Mouse (Mus musculus) heart, embryonic 16.5 days (tissue): ENCODE measurements around the gene Ripply2. TPM values are rescaled to one million over a fixed set of nuclear protein-coding genes. Genes with fewer than 3 reads are reported as not detected.

Experiments used
- ATAC-seq: fragments of 200-750 bp; cut with Nextera tagmentation; replicated peaks from 2 replicates; pipeline ENCODE4 v1.8.0; 2017; ENCODE audit warnings: moderate number of reproducible peaks; ENCODE audit not compliant: insufficient read depth, low FRiP score; ENCODE audit errors: extremely low read depth
- H3K27ac ChIP-seq: fragments of 300-500 bp; sonication (generic); 2 replicates; pipeline ENCODE4 v1.5.1; 2014; ENCODE audit warnings: mild to moderate bottlenecking, low read length, control low read depth, moderate library complexity
- H3K27me3 ChIP-seq: fragments of 300-500 bp; sonication (generic); 2 replicates; pipeline ENCODE4 v1.6.1; 2014; ENCODE audit warnings: low read length, mixed read lengths; ENCODE audit not compliant: control insufficient read depth, insufficient read depth
- H3K36me3 ChIP-seq: fragments of 300-500 bp; sonication (generic); 2 replicates; pipeline ENCODE4 v1.6.1; 2014; ENCODE audit not compliant: control insufficient read depth, insufficient read depth
- H3K4me1 ChIP-seq: fragments of 300-500 bp; sonication (generic); 2 replicates; pipeline ENCODE4 v1.6.1; 2014; ENCODE audit warnings: low read length, mixed read lengths; ENCODE audit not compliant: control insufficient read depth, insufficient read depth
- H3K4me2 ChIP-seq: fragments of 300-500 bp; sonication (generic); 2 replicates; pipeline ENCODE4 v1.6.1; 2014; ENCODE audit warnings: low read depth, mild to moderate bottlenecking, control low read depth, low read length
- H3K4me3 ChIP-seq: fragments of 300-500 bp; sonication (generic); 2 replicates; pipeline ENCODE4 v1.5.1; 2014; ENCODE audit warnings: mild to moderate bottlenecking, control low read depth, low read length
- H3K9ac ChIP-seq: fragments of 300-500 bp; sonication (generic); 2 replicates; pipeline ENCODE4 v1.6.1; 2014; ENCODE audit warnings: low read length, control low read depth
- H3K9me3 ChIP-seq: fragments of 300-500 bp; sonication (generic); replicated peaks from 2 replicates; pipeline ENCODE4 v1.6.1; 2016; ENCODE audit warnings: low read length; ENCODE audit not compliant: control insufficient read depth
- WGBS: fragments of 180-500 bp; shearing (Covaris S2); extraction: QIAGEN DNeasy Blood & Tissue Kit; methylation state at CpG from one replicate; pipeline ENCODE4 v1.1.7; 2014; 5-methylcytosine and 5-hydroxymethylcytosine counted together
- polyA plus RNA-seq: library from polyadenylated mRNA; unstranded; fragments of >200 nt; fragmentation: Nextera tagmentation; extraction: Ambion mirVana; gene quantifications from 2 replicates; pipeline ENCODE4 v1.2.1, GENCODE M21; 2015

The Ripply2 gene
- polyA plus RNA-seq, 1 experiment from 2014 or later: 1.1 TPM

DNA sequence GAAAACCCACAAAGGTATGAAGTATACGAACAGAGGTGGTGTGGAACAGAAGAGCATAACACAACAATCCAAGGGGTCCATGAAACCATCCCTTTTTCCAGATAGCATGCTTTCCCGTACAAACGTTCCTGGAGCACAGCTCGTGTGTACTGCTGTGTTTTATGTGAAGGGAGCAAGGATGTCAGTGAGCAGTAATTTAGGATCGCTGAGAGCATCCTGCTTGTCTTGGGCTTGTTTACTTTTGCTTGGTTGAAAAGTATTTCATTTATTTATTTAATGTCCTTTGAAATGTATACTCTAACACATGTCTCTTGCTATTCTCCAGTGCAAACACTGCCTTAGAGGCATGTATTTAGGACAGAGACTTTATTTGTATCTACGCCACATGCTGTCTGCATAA, 30.2 kb upstream of the Ripply2 start:
- ATAC-seq: no peak
- Histone ChIP-seq H3K27ac (no peak overlapping the region), H3K4me3 (no peak overlapping the region), H3K4me2 (no peak overlapping the region), H3K9me3 (no peaks in the 10 kb centered on the region), H3K27me3 (0 out of 2 replicates have a peak, but pooled peaks cover 2% of the 10 kb centered on the region), H3K9ac (no peak overlapping the region), H3K36me3 (no peaks in the 10 kb centered on the region), H3K4me1 (no peaks in the 10 kb centered on the region)
- 62% methylated on average over 6 of the region's 6 CpGs for whole genome bisulfite sequencing

DNA sequence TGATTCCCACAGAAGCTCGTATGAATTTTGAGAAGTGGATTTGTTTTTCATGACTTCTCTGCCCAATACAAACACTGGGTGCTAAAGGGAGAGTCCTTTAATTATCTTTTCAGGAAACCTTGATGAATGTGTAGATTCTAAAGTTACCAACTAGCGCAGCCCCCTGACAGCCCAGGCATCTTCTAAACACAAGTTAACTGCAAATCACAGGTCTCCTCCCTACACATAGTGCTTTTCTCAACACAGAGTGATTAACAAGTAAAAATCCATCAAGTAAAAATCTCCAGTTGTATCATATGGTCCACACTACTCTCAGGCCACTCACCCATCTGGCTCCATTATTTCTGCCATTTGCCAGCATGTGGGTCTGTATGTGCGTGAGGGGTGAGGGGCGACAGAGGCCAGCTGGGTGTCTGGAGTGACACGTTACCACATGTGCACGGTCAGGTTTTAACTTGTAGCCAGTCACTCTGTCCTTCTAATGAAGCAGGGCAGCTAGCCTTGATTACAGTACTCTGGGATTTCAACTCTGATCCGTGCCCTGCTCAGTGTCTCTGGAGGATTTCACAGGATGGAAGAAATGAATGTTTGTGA, 28.5 kb upstream of the Ripply2 start:
- peaks cover 2% of the 10 kb centered on the region for H3K4me1 ChIP-seq
- no peaks in the 10 kb centered on the region for H3K9me3 ChIP-seq
- H3K27ac ChIP-seq: no peak overlapping the region
- H3K4me2 ChIP-seq: no peak overlapping the region
- H3K4me3 ChIP-seq: no peak overlapping the region
- no peak overlapping the region for H3K9ac ChIP-seq
- no peak for ATAC-seq
- WGBS: 52% methylated on average over 7 of the region's 7 CpGs
- no peaks in the 10 kb centered on the region for H3K36me3 ChIP-seq
- 0 out of 2 replicates have a peak, but pooled peaks cover 2% of the 10 kb centered on the region for H3K27me3 ChIP-seq

DNA sequence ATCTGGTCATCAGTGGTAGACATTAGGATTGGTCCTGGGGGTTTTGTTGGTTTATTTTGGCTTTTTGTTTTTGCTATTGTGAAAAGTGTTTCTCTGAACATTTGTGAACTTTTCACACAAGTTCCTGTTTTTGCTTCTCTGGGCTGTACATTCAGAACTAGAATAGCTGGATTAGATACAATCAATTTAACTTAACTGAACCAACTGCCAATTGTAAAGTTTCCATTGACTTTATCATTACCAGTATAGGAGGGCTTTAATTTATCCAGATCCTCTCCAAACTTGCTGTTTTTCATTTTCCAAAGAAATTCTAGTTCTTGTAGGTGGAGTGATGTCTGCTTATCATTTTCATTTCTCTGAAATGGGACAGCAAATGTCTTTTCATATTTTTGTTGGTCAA, 25.5 kb upstream of the Ripply2 start:
- Histone ChIP-seq H3K36me3 (no peaks in the 10 kb centered on the region), H3K9ac (no peak overlapping the region), H3K27me3 (0 out of 2 replicates have a peak, but pooled peaks cover under 1% of the 10 kb centered on the region), H3K4me1 (peaks cover 4% of the 10 kb centered on the region), H3K27ac (no peak overlapping the region), H3K4me3 (no peak overlapping the region), H3K9me3 (no peaks in the 10 kb centered on the region), H3K4me2 (no peak overlapping the region)
- no peak for ATAC-seq

DNA sequence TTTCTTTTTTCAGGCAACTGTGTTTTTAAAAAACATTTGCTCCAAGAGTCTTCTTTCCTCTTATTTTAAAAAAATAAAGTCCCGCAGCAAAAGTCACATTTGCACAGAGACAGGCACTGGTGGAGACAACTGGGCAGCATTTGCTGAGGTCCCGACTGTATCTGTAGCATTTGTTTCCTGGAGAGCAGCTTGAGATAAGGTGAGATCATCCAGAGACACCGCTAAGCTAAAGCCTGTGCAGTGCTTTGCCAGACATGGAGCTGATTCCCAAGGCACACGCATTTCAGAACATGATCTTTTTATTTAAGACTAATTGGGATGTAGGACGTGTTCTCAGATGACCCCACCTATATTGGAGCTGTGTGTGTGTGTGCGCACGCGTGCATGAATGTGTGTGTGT, 23.6 kb upstream of the Ripply2 start:
- H3K4me3 ChIP-seq: no peak overlapping the region

DNA sequence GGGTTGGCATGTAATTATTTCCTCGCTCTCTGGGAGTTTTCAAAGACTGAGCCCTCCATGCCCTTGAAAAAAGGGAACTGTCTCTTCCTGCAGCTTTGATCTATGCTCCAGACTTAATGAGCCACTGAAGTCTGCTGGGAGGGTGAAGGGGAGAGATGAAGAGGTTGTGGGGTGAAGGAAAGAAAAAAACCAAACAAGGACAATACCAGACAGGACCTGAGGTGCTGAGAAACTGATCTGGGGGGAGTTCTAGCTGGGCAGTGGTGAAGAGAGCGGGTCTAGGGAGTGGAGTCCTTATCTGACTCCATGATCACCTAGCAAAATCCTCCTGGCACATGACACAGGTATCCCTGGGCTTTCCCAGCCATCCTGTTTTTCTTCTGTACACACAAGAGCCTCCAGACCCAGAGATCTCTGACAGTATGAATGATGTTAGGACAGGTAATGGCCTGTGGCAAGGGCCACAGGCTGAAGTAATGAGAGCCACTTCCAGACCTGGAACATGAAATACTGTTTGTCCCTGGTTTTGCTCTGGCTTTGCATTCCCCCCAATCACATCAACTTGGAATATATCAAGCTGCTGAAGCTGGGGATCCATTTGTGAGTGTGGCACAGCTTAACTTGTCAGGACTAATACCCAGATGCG, 18.2 kb upstream of the Ripply2 start:
- Histone ChIP-seq H3K36me3 (no peaks in the 10 kb centered on the region), H3K4me2 (no peak overlapping the region), H3K4me3 (no peak overlapping the region), H3K27me3 (no peaks in the 10 kb centered on the region), H3K9ac (no peak overlapping the region), H3K9me3 (no peaks in the 10 kb centered on the region), H3K4me1 (no peaks in the 10 kb centered on the region), H3K27ac (no peak overlapping the region)
- no peak for ATAC-seq
- 69% methylated on average over 3 of the region's 3 CpGs for WGBS

More for the DNA sequence above, 23.6 kb upstream of the Ripply2 start:
- Histone ChIP-seq H3K9me3 (no peaks in the 10 kb centered on the region), H3K27ac (no peak overlapping the region), H3K27me3 (no peaks in the 10 kb centered on the region), H3K9ac (no peak overlapping the region), H3K36me3 (no peaks in the 10 kb centered on the region), H3K4me2 (no peak overlapping the region), H3K4me1 (peaks cover 4% of the 10 kb centered on the region)
- WGBS: 42% methylated on average over 8 of the region's 8 CpGs
- ATAC-seq: no peak

DNA sequence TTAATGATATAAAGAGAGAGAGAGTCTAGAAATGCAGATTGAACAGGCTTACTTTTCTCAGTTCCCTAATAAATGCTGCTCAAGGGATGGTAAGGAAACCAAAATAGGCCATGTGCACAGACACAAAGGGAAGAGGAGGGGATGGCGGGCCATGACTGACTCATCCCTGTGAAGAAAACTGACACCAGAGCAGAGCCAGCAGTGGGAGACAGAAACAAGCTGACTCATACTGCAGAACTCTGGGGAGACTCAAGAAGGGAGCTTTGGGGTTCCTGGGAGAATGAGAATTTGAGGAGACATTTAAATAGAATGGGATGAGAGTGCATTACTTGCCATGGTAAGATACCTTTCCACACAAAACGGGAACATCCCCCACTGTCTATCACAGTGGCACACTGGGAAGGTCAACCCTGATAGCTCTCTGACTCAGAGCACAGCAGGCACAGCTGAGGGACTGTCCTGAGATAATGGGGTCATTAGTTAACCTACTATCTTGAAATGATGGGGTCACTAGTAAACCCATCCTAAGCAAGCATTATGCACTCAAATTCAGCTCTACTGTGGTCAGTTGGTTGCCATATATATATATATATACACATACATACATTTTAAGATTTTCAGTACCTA, 15.3 kb upstream of the Ripply2 start:
- H3K27ac ChIP-seq: no peak overlapping the region
- H3K9me3 ChIP-seq: no peaks in the 10 kb centered on the region
- no peak overlapping the region for H3K9ac ChIP-seq
- no peaks in the 10 kb centered on the region for H3K27me3 ChIP-seq
- no peak overlapping the region for H3K4me3 ChIP-seq
- H3K4me2 ChIP-seq: no peak overlapping the region
- ATAC-seq: no peak
- H3K36me3 ChIP-seq: no peaks in the 10 kb centered on the region
- H3K4me1 ChIP-seq: no peaks in the 10 kb centered on the region
- WGBS: 58% methylated on average over 2 of the region's 2 CpGs

DNA sequence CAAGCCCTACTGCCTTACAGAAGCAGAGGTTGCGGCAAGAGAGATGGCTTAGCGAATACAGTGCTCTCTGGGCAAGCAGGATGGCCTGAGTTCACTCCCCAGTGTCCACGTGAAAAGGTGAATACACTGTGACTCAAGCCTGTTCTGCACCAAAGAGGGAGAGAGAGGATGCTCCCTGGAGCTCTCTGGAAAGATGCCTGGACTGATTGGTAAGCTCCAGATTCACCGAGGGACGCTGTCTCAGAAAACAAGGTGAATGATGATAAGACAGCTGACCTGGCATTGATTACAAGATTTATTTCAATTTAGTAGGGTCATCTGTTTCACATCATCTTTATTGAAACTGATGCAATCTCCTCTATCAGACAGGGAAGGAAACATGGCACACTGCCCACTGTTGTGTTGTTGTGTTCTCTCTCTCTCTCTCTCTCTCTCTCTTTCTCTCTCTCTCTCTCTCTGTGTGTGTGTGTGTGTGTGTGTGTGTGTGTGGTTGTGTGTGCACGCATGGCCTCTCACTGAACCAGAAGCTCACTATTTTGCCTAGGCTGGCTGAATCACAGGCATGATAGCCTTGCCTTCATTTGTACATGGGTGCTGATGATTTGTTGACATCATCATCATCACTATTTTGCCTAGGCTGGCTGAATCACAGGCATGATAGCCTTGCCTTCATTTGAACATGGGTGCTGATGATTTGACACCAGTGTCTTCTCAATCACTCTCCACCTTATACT, 10.5 kb upstream of the Ripply2 start:
- Histone ChIP-seq H3K4me1 (peaks cover 10% of the 10 kb centered on the region), H3K27me3 (no peaks in the 10 kb centered on the region), H3K4me3 (no peak overlapping the region), H3K27ac (peak overlapping the region; percentile 40), H3K9me3 (no peaks in the 10 kb centered on the region), H3K36me3 (no peaks in the 10 kb centered on the region), H3K4me2 (no peak overlapping the region), H3K9ac (no peak overlapping the region)
- ATAC-seq: peak; percentile 76
- WGBS: 47% methylated on average over 6 of the region's 6 CpGs

DNA sequence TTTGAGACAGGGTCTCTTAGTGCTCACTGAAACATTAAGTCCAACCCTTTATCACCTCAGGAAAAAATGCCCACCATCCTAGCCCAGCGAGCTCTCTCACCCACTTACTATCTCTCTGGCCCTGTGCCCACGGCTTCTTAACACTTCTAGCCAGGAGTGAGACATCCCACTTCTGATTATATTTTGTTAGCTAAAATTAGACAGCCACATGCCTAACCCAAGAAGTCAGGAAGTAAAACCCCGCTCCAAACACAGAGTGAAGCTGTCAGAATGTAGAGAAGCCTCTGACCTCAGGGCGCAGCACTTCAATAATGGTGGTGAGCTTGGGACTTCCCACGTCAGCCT, 9.9 kb upstream of the Ripply2 start:
- H3K27ac ChIP-seq: peak overlapping the region; percentile 92
- H3K4me2 ChIP-seq: peak overlapping the region; percentile 36
- ATAC-seq: peak; percentile 94
- no peaks in the 10 kb centered on the region for H3K27me3 ChIP-seq
- peaks cover 10% of the 10 kb centered on the region for H3K4me1 ChIP-seq
- no peaks in the 10 kb centered on the region for H3K36me3 ChIP-seq
- H3K4me3 ChIP-seq: no peak overlapping the region
- 9% methylated on average over 5 of the region's 5 CpGs for WGBS
- no peaks in the 10 kb centered on the region for H3K9me3 ChIP-seq
- H3K9ac ChIP-seq: 0 out of 2 replicates have a peak overlapping the region, but pooled peaks have one; percentile 34

DNA sequence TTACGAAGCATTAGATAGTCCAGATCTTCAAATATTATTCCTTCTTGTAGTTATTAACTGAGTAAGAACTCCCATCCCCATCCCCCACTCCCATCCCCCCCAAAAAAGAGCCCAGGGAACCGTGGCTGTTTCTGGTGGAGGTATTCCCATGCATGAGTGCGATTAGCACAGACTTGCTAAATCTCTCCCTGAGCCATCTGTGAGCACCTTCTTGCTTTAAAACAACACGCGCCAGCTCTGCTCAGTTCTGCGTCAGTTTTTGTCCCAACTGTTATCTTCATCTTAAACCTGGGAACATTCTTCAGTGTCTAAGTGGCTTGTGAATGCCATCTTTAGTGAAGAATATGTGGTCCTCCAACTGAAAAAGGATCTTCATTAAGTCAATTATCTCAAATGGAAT, 6.8 kb upstream of the Ripply2 start:
- no peak for ATAC-seq
- Histone ChIP-seq H3K27me3 (peaks cover 9% of the 10 kb centered on the region; the same call in 1 of the 2 replicates), H3K4me3 (no peak overlapping the region), H3K4me2 (no peak overlapping the region), H3K9me3 (no peaks in the 10 kb centered on the region), H3K36me3 (no peaks in the 10 kb centered on the region), H3K9ac (no peak overlapping the region), H3K4me1 (peaks cover 10% of the 10 kb centered on the region), H3K27ac (no peak overlapping the region)
- WGBS: 65% methylated on average over 6 of the region's 6 CpGs
